Mouse (Mus musculus) retina, postnatal 1 day (tissue): ENCODE results near the gene Mapk10.

Source experiments
- DNase-seq: peaks from one replicate; pipeline ENCODE4 v3.0.0-alpha.2; 2012

Mapk10 gene

DNA sequence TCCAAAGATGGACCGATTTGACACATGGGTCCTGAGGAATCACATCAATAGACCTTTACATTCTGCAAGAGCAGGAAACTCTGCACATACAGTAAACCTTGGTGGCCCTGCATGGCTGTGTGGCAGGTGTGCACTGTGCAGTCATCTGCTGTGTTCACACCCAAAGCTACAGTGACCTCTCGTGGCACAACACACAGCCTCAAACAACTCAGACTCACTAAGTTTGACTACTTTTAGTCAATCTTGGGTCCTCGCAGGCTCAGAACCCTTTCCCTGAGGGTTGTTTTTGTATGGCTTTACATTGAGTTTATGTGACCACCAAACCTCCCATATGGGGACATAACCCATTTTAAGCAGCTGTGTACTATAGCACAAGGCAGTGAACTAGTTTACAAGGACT is 47.1 kb downstream of the Mapk10 start:
- no peak for DNase-seq

GRCm38 (mm10) chr5:103161574-103161973 is 49.6 kb downstream of the Mapk10 start:
- DNase-seq, result peak; percentile 57

GRCm38 (mm10) chr5:103161196-103161540 is 50.0 kb downstream of the Mapk10 start:
- DNase-seq, result peak; percentile 83

GRCm38 (mm10) chr5:103160314-103161195 is 50.6 kb downstream of the Mapk10 start:
- DNase-seq, result peak; percentile 74

DNA sequence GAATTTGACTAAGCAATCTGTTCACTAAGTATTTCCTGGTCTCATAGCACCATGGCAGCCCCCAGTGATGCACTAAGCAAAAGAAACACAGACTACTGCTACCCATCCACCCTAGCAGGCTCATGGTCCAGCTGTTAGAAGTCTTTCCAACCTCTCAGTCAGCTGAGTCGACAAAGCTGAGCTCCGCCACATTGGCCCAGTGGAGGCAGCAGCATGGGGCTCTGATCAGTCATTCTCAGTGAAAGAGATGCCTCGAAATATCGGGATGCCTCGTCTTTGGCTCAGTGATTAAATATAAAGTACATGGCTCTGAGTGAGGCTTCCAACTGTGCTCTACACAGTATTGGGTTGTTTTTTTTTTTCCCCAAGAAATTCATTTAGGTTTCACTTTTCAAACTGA is 70.2 kb downstream of the Mapk10 start:
- DNase-seq, result no peak

DNA sequence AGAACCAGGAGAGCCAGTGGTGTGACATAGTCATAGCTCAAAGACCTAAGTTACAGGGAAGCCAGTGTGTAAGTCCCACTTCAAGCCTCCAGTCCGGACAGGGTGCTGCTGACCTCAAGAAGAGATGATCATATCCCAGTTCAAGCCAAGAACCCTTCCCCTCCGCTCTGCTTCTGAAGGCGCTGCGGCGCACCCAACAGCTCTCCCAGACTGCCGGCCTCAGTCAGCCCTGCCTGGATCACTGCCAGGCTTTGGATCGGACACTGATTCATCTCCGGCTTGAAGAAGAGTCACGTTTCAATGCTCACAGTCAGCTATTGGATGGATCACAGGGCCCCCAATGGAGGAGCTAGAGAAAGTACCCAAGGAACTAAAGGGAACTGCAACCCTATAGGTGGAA is 76.3 kb downstream of the Mapk10 start:
- DNase-seq, result no peak

DNA sequence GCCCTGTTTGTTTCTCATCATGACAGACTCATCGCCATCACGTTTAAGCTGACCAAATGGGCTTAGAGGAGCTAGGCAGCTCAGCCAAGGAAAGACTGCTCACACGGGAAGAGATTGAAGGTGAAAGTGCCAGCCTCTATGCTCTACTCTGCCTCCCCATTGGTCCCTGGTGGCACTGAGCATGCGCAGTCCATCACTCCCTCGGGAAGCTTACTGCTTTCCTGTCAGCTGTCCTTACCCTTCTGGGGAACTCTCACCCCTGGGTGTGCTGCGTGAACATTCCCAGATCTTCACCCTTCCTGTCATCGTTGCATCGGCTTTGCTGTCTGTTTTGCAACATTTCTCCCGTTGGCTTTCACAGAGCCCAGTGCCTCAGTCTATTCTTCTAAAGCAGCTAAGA is 77.5 kb downstream of the Mapk10 start:
- DNase-seq, result peak; percentile 6

GRCm38 (mm10) chr5:103132814-103133213 is 78.3 kb downstream of the Mapk10 start:
- peak; percentile 25 for DNase-seq

DNA sequence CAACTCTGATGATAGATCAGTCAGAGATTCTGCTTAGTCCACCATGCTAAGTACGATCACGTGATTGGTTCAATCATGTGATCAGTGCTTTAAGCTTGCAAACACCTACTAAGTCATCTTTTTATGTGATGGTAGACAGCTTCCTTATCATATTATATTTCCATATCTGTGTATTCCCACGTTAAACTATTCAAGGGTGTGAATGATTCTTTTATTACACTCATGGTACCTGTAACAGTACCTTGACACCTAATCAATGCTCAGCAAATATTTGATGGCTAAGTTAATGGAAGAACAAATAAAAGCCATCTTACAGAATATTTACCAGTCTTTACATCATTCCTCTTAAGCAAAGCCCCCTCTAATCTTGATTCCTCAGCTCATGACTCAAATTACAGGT is 91.5 kb downstream of the Mapk10 start:
- DNase-seq, result no peak

GRCm38 (mm10) chr5:103115571-103115970 is 95.6 kb downstream of the Mapk10 start:
- no peak for DNase-seq

- DNase-seq, result no peak
Observed at GRCm38 (mm10) chr5:103112471-103112870, 98.7 kb downstream of the Mapk10 start.

DNA sequence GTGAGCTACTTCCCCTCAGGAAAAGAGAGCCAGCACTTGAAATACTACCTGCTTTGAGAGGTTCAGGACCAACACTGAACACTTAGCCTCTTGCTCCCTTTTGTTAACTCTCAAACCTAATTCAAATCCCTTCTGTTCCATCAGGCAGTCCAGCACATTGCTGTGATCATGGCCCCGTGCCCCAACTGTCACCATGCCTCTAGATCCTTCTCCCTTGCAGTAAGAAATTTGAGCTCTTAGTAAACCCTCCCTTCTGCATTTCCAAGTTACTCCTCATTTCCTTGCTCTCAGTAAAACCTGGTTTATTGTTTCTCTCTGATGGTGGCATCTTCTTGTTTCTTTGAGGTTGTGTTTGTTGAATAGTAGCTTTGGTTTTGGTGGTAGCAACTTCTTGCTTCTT is 101.7 kb downstream of the Mapk10 start:
- no peak for DNase-seq

DNA sequence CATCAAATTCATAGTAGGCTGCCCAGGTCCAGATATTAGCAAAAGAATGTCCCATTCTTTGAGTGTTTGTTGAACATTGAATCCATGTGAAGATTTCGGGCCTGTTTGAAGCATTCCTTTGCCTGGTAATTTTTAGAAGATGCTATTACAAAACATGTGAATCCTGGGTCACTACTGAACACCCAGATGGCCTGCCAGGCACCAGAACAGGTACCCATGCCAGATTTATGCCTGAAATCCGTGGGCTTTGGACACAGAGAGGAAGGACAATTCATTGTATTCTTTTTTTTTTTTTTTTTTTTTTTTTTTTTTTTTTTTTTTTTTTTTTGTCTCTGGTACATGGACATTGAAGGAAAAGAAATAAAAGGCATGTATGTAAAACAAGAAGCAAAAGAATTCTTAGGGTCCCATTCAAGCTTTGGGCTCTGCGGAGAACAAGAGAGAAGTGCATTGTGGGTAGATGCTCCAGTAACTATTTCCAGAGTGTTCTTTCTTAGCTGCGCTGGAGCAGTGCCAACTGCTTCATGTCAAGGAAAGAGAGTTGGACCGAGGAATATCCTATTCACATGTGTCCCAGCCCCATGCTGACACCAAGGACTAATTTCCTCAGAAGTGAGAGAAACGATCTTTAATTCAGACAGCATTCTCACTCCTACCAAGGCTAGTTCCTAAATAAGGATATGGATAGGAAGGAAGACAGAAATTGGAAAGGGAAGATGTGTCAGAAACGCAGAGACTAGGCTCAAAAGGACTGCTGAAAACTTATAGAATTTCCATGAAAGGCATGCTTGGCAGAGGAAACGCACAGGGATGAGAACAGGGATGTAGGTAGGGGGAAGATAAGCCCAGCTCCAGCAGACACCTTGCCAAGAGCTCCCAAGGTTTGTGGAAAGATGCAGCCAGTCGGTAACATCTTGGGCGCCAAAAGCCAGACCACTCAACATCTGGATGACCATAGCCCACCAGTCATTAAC is 105.4 kb downstream of the Mapk10 start:
- no peak for DNase-seq

GRCm38 (mm10) chr5:103104082-103104481 is 107.1 kb downstream of the Mapk10 start:
- no peak for DNase-seq

DNA sequence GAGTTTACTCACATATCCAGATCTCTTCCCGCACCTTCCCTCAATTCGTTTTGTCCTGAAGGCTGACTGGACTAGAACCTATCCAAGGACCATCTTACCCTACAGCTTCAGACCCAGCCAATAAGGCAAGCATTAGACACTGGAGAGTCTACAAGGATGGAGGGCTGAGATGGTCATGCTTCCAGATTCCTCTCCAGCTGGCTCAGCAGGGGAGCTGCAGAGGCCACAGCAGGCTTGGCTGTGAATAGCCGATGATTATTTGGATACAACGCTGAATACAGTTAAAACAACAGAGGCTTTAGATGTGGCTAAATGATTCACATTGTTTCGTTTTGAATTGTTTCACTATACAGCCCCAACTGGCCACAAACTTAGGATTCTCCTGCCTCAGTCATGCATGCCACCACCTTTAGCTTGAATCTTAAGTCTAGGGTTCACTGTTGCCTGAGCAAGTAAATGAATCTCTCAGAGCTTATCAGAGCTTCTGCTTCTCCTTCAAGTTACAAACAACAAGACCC is 108.2 kb downstream of the Mapk10 start:
- no peak for DNase-seq

- DNase-seq, result no peak
Observed at GRCm38 (mm10) chr5:103102176-103102575, 109.0 kb downstream of the Mapk10 start.

DNA sequence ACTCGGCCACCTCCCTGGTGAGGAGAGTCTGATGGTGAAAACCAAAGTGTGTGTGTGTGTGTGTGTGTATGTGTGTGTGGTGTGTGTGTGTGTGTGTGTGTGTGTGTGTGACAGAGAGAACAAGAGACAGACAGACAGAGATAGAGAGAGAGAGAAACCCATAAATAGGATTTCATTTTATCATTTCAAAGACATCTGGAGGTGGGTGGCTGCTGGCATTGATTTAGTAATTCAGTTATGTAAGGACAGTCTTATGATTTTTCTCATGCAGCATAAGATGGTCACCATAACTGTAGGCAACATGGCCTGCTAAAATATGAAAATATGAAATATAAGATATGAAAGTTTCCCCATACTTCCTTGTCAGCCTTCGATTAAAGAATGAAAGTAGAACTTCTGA is 117.0 kb downstream of the Mapk10 start:
- DNase-seq, result no peak

- DNase-seq, result no peak
Observed at GRCm38 (mm10) chr5:103085844-103086243, 125.3 kb downstream of the Mapk10 start.

GRCm38 (mm10) chr5:103075451-103075850 is 135.7 kb downstream of the Mapk10 start:
- DNase-seq, result no peak

DNA sequence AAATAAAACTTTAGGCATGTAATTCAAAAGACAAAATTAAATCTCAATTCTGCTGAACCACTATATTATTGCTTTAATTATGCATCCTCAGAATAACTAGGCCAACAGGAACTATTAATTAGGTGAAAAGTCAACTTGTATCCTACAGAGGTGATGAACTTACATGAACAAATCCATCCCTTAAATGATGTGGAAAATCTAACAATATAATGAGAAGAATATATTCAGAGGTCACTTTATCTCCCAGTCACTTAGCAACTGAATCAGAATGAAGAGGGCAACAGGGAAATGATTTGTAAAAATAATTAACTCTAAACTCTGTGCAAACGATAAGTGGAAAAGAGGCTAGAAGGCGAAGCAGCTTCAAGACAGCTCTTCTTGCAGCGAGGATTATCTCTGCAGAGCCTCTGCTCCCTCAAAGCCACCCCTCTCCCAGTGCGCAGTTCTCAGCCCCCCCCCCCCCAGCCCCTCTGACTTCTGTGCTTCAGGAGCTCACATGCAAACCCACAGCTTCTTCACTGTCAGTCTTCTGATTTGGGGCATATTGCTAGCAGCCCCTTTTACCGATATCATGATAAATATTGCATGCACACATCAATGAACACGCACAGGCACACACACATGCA is 138.8 kb downstream of the Mapk10 start:
- peak; percentile 30 for DNase-seq

DNA sequence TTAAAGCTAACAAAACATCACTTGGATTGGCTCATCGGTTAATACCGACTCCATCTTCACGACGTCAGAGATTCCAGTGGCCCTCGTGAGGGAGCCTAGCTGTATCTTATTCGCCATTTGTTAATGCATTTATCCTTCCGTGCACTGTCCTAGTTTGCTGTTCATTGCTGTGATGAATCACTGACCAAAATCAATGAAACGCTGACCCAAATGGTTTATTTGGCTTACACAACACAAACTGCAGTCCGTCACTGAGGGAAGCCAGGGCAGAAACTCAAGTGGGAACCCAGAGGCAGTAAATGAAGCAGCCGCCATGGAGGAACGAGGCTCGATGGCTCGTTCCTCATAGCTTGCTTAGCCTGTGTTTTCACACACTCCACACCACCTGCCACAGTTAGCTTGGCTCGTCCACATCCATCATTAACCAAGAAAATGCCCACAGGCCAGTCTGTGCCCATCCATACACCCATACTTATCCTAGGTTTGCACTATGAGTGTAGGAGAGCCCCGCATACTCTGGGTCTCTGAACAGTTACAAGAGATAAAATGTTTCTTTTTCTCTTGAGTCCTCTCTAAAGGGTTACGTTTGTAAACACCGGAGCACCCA is 140.0 kb downstream of the Mapk10 start:
- peak; percentile 35 for DNase-seq

- peak; percentile 19 for DNase-seq
Observed at GRCm38 (mm10) chr5:103050319-103050916, 160.7 kb downstream of the Mapk10 start.
